Mouse (Mus musculus): ENCODE data around the gene Mettl7b. TPM values are rescaled to one million over a fixed set of nuclear protein-coding genes. Genes with fewer than 3 reads are reported as not detected.

Mettl7b gene
- not detected in 2 replicates for polyA plus RNA-seq (2021; fragmentation: Nextera tagmentation)
- long read RNA-seq, experiment 1 = 0 reads
- long read RNA-seq, experiment 2 = 0 reads

DNA sequence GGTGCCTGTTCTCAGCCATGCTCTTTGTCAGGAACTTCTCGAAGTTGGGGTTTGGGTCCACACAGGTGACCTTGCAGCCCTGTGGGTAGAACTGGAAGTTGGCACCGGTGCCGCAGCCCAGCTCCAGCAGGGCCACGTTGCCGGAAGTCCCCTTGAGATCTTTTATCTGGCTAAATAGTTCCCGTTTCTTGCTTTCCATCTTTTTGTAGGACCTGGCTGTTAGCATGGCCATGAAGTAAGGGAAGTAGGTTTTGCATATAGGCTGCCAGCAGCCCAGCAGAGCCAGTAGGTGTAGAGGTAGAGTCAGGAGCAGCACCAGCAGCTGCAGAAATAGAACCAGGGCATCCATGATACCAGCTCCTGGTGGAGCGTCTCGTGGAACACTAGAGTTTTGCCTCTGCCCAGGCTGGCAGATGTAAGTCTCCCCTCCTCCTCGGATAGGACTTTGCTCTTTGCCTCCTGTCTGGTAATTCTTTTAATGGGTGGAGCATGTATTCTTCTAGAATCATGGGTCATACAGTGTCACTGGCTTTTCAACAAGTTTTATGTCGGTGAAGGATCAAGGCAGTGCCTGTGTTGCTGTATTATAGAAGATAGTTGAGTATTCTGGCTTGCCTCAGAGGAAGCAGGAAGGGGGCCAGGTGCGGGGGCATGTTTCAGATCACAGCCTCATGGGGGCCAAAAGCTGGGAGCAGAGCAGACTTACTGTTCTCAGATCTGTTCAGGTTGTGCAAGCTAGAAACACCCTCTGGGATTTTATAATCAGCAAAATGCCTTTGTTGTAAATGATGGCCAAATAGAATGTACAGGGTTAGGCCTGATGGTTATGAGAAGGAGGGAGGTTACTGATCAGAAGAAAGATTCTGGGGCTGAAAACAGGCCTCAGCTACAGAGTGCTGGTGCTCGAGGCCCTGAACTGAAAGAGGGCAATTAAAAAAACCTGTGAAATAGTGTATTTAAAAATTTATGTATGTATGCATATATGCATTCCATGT lies at the start of gene Mettl7b:
Mettl7b (minus strand) TSS at position 399 of the 995 bp plus-strand sequence.

DNA sequence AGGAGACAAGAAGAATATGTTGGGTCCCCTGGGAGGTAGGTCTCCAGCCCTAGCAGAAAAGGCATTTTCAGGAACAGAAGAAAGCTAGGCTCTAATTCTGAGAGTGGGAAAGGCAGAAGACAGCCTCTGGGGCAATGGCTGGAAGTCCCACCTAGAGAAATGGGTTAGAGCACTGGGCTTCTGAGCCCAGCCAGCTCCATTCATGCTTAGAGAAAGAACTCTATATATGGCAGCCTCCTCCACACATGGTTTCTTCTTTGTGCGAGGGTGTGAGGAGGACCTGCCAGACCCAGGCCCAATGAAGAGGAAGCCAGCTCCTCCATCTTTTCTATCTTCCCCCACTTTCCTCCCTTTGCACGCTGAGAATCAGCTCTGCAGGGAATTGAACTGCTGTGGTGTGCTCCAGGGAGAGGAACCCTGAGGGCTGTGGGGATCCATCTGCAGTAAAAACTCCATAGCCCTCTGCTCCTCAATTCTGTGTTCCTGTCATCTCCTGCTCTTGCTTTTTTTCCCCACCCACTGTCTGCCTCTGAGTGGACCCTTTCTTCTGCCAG lies 49.6 kb upstream of the Mettl7b start, which contains the start of gene Olfr763:
Olfr763 (plus strand) TSS at position 504 of the 554 bp plus-strand sequence.

DNA sequence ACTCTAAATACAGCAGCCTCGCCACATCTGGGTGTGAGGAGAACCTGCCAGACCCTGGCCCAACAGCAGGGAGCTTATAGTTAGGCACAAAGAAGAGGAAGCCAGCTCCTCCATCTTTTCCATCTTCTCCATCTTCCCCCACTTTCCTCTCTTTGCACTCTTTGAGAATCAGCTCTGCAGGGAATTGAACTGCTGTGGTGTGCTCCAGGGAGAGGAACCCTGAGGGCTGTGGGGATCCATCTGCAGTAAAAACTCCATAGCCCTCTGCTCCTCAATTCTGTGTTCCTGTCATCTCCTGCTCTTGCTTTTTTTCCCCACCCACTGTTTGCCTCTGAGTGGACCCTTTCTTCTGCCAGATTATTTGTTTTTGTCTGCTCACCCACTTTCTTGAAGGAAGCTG lies 28.3 kb upstream of the Mettl7b start, which contains the start of gene Olfr9:
Olfr9 (plus strand) TSS at position 301 of the 400 bp plus-strand sequence.

DNA sequence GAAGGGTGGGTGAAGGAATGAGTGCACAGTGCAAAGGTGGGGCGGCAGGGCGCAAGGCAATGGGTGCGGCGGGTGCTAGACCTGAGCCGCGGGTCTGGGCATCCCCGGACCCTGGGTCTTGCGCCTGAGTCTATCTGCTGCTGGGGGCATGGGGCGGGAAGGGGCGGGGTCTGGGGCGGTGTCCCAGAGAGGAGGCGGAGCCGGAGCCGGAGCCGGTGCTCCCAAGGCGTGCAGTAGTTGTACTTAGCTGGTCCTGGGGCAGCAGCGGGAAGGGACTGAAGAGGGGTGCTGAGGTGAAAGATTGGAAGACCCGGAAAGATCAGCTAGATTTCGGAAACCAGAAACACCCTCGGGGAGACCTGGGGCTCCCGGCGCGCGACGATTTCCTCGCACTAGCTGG lies 27.2 kb downstream of the Mettl7b start, which contains the start of gene Itga7:
Itga7 (plus strand) TSS at position 245 of the 400 bp plus-strand sequence.

DNA sequence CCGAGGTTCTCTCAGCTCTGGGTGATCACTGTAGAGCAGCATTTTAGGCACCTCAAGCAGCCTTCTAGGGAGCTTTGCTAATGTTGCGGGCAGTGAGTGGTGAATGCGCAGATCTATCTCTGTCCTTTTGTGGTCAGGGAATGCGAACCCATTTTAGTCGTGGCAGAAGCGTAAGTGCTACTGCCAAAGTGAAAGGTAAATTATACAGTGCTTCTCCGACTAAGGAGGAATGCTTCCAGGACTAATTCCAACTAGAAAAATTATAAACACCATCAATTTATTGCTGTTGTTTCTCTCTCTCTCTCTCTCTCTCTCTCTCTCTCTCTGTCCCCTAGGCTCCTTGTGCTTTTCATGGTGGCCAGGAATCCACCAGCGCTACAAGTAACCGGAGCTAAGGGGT lies 36.9 kb downstream of the Mettl7b start, which contains the start of gene Bloc1s1:
Bloc1s1 (minus strand) TSS at position 101 of the 400 bp plus-strand sequence.

DNA sequence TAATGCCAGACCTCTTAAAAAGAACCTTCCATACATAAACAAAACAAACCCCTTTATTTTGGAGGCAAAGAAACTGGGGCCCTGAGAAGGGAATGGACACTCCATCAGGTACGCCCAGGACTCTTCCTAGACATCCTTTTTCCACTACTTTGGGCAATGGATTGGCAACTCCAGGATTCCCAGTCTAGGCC lies 38.1 kb downstream of the Mettl7b start, which contains the start of gene Rdh5:
Rdh5 (minus strand) TSS at position 67 of the 191 bp plus-strand sequence.

Other genes starting within 250 kb of the Mettl7b start
- 5.3 TPM in 2 replicates for gene Dgka, start 216.1 kb downstream of the Mettl7b start, polyA plus RNA-seq (2021; fragmentation: Nextera tagmentation)
- gene Pym1, start 213.1 kb downstream of the Mettl7b start, polyA plus RNA-seq (2021; fragmentation: Nextera tagmentation) = 6.5 and 6.7 TPM in 2 replicates
- gene Mmp19, start 170.1 kb downstream of the Mettl7b start, polyA plus RNA-seq (2021; fragmentation: Nextera tagmentation) = 0.11 and 0.31 TPM in 2 replicates
- 14.7 and 15.1 TPM in 2 replicates for gene Dnajc14, start 156.9 kb downstream of the Mettl7b start, polyA plus RNA-seq (2021; fragmentation: Nextera tagmentation)
- gene Tmem198b, start 156.6 kb downstream of the Mettl7b start, polyA plus RNA-seq (2021; fragmentation: Nextera tagmentation) = 4.6 and 4.7 TPM in 2 replicates
- gene Sarnp, start 143.7 kb downstream of the Mettl7b start, polyA plus RNA-seq (2021; fragmentation: Nextera tagmentation) = 132 and 144 TPM in 2 replicates
- gene Ormdl2, start 139.3 kb downstream of the Mettl7b start, polyA plus RNA-seq (2021; fragmentation: Nextera tagmentation) = 22.3 and 35.3 TPM in 2 replicates
- 6.8 and 7.9 TPM in 2 replicates for gene Gdf11, start 69.3 kb downstream of the Mettl7b start, polyA plus RNA-seq (2021; fragmentation: Nextera tagmentation)
- 190 and 257 TPM in 2 replicates for gene Cd63, start 60.0 kb downstream of the Mettl7b start, polyA plus RNA-seq (2021; fragmentation: Nextera tagmentation)
- gene Rdh5, start 38.1 kb downstream of the Mettl7b start, polyA plus RNA-seq (2021; fragmentation: Nextera tagmentation) = 10.0 and 83.5 TPM in 2 replicates
- 356 and 436 TPM in 2 replicates for gene Bloc1s1, start 37.0 kb downstream of the Mettl7b start, polyA plus RNA-seq (2021; fragmentation: Nextera tagmentation)
- 3.7 and 4.6 TPM in 2 replicates for gene Itga7, start 27.2 kb downstream of the Mettl7b start, polyA plus RNA-seq (2021; fragmentation: Nextera tagmentation)
- not detected in 2 replicates for gene Olfr9, start 28.4 kb upstream of the Mettl7b start, polyA plus RNA-seq (2021; fragmentation: Nextera tagmentation)
- not detected in 2 replicates for gene Olfr763, start 49.8 kb upstream of the Mettl7b start, polyA plus RNA-seq (2021; fragmentation: Nextera tagmentation)
- gene Olfr764-ps1, start 78.9 kb upstream of the Mettl7b start, polyA plus RNA-seq (2021; fragmentation: Nextera tagmentation) = not detected in 2 replicates
- gene Olfr765, start 89.0 kb upstream of the Mettl7b start, polyA plus RNA-seq (2021; fragmentation: Nextera tagmentation) = not detected in 2 replicates
- not detected in 2 replicates for gene Olfr766-ps1, start 108.0 kb upstream of the Mettl7b start, polyA plus RNA-seq (2021; fragmentation: Nextera tagmentation)
- gene Olfr767, start 121.9 kb upstream of the Mettl7b start, polyA plus RNA-seq (2021; fragmentation: Nextera tagmentation) = not detected in 2 replicates
- not detected in 2 replicates for gene Olfr768, start 138.4 kb upstream of the Mettl7b start, polyA plus RNA-seq (2021; fragmentation: Nextera tagmentation)
- gene Olfr769, start 156.9 kb upstream of the Mettl7b start, polyA plus RNA-seq (2021; fragmentation: Nextera tagmentation) = not detected in 2 replicates
- not detected in 2 replicates for gene Olfr770, start 178.0 kb upstream of the Mettl7b start, polyA plus RNA-seq (2021; fragmentation: Nextera tagmentation)
- not detected in 2 replicates for gene Olfr771, start 203.8 kb upstream of the Mettl7b start, polyA plus RNA-seq (2021; fragmentation: Nextera tagmentation)
- gene Olfr772, start 216.9 kb upstream of the Mettl7b start, polyA plus RNA-seq (2021; fragmentation: Nextera tagmentation) = not detected in 2 replicates
- gene Olfr773, start 226.4 kb upstream of the Mettl7b start, polyA plus RNA-seq (2021; fragmentation: Nextera tagmentation) = not detected in 2 replicates

Data from layer of hippocampus, adult 6 months (tissue).